Mouse (Mus musculus) NIH3T3 (cell line): Measurements from ENCODE around the gene Arl4c.

Experiments
- DNase-seq: peaks from one replicate; pipeline ENCODE4 v3.0.0-alpha.2; 2012; ENCODE audit warnings: low read depth

Arl4c gene

DNA sequence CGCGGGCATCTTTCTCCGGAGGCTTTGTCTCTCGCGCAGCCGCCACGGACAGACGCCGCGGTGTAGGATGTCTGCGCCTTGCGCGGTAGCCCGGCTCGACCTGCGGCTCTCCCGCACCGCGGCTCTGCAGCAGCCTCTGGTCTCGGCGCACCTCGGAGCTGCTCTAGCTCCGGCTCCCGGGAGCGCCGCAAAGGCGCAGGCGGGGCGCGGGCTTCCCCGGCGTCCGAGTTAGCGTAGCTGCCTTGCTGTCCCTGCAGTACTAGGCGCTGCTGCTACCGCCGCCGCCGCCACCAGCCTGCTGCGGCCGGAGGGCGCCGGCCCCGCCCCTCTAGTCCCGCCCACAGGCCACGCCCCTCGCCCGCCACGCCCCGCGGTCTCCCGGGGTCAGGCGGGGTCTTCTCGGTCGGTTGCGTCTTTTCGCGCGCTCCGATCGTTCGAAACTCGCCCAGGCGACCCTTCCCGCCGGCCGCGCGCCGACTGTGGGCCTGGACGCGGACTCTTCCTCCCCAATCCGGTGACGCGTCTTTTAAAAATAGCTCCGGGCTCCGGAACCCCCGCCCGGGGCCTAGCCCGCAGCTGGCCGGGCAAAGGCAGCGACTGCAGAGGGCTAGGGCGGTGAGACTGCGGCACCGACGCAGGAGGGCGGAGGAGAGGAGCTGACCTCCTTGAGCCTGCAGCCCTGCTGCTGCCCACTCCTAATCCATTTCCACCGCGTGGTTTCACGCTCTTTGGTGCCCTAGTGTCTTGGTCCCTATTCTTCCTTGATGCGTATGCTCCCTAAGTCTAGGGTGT, at the start of gene Arl4c:
Gene Arl4c (minus strand): TSS at position 352 of the 792 bp plus-strand sequence.
- DNase-seq: peak; percentile 84

DNA sequence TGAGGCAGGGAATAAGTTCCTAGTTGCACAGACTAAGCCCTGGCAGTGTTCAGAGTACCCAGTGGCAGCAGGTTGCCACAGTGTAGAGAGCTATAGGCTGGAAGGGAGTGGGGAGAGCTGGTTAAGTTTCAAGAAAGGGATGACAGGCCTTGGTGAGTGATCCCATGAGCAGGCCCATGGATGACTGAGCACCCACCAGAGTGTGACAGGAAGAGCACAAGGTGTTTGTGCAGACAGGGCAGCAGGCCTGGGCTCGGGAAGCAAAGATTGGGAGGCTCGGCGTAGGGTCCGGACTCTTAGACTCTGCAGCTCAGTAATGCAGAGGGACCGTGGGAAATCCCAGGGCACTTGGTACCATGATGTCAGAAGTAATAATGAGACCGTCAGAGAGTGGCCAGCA, 49.3 kb upstream of the Arl4c start:
- no peak for DNase-seq

DNA sequence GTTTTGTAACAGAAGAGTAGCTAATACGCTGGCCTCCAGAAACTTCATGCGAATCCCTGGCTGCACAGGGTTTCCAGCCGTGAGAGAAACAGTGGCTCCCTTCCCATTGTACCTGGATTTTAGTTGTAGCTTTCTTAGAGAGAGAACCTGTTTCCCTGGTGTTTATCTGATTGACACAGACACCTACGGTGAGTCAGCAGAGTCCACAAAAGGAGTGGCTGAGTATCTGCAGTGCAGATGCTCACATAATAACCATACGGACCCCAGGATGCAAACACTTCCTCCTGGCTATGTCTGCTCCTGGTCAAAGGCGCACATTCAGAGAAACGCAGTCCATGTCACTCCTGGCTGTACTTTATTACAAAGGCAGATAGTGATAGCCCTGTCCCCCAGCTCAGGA, 48.6 kb upstream of the Arl4c start:
- no peak for DNase-seq

DNA sequence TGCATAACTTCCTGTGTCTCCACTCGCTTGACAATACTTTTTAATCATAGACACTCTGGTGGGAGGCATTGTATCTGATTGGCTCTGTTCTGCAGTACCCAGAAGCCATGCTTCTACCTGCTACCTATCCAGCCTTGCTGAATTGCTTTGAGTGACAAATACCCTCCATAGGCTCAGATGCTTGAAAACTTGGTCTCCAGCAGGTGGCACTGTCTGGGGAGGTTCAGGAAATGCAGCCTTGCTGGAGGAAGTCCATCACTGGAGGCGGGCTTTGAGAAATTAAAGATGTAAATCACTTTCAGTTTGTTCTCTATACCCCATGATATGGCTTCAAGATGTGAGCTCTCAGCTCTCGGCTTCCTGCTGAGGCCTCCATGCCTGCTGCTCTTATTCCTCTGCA, 48.1 kb upstream of the Arl4c start:
- peak; percentile 74 for DNase-seq

DNA sequence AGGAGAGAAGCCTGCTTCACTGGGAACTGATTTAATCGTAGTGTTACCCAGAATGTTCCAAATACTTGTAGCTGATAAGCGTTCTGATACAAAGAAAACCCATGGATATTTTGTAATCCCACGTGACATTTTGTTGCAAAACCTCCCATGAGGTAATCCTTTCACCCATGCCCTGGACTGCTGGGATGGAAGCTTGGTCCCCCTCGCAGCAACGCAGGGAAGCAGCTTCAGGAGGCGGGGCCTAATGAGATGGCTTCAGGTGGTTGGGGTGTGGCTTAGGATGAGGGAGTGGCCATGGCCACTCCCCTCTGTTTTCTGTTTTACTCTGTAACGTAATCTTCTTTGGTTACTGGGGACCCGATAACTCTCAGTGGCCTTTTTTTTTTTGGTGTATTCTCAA, 47.1 kb upstream of the Arl4c start:
- no peak for DNase-seq

DNA sequence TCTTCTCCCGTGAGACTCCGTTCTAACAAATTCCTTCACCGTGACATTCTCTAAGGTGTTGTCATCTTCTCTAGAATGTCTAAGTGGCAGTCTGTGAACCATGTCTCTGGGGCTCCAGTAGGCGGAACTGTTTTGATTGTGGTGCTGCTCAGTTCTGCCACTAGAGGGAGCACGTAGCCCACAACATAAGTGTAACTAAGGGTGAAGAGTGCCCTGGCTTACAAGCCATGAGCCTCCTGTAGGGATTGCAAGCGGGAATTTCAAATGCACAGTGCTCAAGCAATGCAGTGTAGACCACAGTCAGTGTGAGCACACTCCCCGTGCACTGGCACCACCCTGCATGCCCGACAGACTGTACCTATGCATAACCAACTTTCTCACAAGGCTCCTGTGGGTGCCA, 43.2 kb upstream of the Arl4c start:
- DNase-seq: peak; percentile 81

DNA sequence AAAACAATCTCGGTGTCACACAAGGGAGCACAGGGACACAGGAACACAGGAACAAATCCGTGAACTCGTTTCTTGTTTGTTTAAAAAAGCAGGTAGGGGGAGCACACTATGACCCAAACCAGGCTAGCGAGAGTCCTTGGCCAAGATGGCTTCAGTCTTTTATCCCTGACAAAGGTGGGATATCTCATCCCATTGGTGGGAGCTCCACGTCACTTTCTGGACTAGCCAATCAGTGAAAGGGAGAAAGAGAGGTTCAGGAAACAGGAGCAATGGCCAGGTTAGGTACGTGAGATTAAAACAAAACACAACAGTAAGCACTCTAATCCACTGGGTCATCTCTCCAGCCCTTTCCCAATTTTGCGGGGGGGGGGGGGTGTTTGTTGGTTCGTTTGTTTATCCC, 42.2 kb upstream of the Arl4c start:
- no peak for DNase-seq

DNA sequence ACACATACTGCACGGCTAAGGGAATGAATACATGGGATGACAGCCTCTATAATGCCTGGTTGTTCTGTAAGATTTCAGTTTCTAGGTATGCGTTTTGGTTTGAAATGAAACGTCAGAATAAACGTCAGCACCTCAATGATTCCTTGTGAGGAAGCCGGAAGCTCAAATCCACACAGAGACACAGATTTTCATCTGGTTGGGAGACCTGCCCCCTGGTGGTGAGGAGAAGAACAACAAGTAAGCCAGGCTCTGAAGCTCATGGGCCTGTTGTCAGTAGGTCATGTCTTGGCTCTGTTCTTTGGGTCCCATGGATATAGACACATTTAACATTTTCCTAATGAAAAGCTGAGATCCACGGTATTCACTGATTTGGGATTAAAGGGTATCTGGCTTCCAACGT, 40.4 kb upstream of the Arl4c start:
- DNase-seq: peak; percentile 73

DNA sequence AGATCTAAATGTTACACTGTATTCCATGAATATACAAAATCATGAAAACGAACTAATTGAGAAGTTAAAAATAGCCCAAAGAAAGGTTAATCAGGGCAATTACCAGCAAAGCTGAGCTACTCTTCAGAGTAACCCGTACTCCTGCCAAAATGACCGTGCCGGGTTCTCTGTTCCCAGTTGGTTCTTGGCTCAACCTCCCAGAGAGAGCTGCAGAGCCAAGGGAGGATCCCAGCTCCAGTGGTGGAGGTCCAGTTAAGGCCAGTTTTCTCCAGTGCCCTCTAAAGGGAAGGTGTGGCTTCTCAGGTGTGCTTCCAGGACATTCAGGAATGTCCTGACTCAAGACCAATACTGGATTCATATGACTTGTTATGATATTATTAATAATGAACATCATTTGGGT, 37.5 kb upstream of the Arl4c start:
- no peak for DNase-seq

DNA sequence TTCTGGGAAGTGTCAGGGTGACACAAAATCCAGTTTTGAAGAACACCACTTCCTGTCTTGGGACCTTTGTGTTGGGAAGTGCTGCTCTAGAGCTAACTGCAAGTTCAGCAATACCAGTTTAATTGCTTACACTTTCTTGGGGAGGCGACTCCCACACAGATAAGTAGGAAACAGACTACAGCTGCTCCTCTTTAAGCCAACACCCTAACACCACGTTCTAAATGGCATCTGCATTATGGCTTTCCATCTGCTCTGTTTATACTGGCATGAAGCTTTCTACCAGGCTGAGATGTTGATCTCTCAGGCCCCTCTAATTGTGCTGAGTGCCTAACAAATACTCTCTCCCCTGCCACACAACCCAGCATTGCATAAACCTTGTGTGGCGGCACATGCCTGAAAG, 36.9 kb upstream of the Arl4c start:
- DNase-seq: no peak

DNA sequence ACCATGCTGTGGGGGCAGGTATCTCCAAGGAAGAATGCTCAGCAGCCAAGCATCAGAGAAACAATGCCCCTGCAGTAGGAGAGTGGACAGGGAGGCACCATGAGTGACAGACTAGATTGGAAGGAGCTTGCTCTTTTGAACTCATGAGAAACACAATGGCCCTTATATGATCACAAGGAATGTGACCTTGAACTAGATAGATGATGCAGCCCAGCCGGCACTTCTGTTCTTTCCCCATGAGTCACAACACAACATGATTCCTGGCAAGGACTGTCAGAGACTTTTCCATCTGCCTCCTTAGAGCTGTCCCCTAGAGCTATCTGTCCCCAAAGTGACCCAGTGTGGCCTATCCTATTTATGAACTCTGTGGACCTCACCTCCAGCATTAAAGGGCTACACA, 27.5 kb upstream of the Arl4c start:
- DNase-seq: no peak

DNA sequence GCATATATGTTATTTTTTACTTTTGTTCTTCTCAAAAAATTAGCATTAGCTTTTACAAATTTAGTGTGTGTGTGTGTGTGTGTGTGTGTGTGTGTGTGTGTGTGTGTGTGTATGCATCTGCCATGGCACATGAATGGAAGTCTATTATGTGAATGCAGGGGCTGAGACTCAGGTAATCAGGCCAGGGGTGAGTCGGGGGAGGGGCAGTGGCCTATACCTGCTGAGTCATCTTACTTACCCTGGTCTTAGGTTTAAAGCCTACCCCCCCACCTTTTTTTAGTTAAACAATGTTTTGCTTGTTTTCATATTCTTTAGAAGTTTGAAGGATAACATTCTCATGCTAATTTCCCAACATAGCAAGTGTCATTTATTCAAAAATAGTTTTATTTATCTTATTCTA, 25.3 kb upstream of the Arl4c start:
- DNase-seq: no peak

DNA sequence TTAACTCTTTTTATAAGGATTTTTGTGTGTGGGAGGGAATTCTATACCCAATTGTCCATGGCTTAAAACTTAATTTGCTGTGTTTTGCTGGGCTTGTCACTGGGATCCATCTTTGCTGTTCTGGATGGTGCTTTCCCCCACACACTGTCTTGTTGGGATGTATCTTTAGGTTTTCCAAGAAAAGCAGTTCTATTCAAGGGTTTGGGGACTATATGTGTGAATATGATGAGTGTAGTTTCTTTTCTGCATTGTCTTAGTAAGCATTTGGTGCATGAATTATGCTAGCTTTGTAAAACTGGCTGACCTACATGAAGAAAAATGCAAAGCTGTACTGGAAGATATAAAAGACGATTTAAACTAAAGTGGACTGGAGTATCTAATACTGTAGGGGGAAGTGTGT, 23.7 kb upstream of the Arl4c start:
- no peak for DNase-seq

DNA sequence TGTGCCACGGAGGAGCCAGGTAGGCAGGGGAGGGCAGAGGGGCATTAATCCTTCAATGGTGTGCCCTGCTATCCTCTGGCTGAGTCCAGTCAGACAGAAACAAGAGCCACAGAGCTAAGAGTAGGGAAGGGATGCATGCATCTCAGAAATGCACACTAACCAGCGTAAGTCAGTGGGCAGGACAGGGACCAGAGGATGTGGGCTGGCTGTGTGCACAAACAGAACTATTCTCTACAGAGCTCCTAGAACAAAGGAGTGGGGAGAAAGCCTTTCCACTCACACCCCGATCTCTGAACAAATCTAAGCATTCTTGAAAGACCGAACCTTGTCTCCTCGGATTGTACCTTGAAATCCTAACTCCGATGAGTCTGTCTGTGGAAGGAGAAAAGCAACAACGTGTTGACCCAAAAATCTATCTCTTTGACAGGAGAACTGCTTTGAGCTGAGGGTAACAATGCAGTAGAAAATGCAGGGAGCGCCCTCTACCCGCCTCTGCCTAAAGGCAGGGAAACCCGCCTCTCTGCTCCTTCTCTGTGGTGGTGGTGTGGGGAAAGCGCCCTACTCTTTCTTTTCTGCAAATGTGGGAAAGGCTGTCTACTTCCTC, 18.7 kb upstream of the Arl4c start:
- no peak for DNase-seq

DNA sequence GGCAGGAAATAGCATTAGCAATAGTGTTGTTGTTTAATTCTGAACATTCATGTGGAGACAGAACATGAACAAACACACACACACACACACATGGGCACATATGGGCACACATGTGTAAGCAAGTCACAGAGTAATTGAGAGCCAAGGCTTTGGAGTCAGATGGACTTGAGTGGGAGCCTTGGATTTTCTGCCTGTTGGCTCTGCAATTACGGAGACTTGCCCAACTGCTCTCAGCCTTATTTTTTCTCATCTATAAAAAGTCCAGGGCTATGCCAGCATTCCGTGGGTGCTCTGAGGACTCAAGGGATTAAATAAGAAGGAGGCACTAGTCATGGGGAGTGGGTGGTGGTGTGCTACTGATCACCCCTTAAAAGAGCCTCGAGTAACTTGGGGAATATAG, 16.5 kb upstream of the Arl4c start:
- no peak for DNase-seq

DNA sequence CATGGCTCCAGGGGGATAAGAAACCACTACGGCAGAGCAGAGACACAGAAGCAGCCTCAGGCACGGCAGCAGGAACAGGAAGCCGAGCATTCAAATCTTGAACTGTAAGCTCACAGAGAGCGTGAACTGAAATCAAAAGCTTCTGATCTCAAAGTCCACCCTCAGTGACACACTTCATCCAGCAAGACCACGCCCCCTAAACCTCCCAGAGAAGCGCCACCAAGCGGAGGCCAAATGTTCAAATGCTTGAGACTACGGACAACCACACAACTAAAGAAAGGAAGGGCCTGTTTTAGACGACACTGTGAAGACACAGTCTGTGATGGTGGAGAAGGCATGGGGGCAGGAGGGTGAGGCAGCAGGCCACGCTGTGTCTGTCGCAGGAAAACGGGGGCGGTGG, 15.7 kb upstream of the Arl4c start:
- DNase-seq: no peak

DNA sequence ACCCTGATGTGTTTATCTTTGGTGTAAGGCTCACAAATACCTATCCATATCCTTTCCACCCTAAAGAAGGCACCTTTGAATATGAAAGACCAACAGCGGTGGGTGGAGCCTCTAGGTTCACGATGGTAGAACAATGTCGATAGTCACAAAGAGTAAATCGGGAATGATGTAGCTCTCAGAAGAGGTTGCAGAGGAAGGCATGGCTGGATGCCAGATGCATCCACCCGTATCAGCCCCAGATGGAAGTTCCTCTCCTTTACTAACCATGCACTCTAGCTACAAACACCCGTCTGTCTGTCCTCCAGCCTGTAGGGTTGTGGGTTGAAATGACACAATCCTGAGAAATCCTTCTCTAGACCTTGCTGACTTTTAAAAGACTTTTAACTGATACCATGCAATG, 10.0 kb upstream of the Arl4c start:
- DNase-seq: no peak

DNA sequence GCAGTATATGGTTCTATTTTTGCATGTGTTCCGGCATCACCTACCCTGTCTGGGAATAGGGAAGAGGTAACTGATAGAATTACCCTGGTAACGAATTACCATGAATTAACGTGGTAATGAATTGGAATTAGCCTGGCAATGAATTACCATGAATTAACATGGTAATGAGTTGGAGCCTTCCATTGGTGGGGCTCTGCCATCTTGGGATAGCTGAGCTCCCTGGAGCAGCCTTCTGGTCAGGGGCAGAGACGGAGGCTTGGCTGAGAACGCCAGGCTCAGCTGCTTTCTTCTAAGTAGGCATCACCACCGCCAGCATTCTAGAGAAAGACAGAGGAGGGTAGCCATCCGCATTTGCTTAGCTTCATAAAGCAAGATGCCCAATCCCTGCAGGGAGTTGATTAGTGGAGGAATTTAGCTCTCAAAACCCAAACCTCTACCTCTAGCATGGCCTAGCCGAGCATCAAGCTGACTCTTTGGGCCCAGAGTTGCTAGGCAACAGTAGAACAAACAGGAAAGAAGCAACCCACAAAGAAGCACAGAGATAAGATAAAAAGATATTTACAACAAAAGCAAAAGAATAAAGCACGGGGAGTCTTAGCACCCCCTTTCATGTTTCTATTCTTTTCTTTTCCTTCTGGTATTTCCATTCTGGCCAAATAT, 6.8 kb upstream of the Arl4c start:
- no peak for DNase-seq

DNA sequence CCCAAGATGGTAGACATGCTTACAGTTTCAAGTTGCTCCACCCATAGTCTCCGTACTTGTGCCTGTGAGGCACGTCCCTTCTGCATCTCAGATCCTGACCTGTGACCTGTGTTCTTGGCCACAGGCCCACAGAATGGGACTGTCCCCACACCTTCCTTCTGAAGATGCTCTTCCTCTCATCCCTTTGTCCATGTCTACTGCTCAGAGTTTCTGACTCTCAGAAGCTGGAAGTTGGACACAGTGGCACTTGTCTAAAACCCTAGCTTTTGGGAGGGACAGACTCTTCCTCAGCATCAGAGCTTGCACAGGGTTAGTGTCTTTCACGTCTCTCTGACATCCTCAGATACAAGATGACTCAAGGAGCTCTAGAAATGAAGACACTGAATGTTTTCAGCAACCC, 6.2 kb upstream of the Arl4c start:
- DNase-seq: no peak

DNA sequence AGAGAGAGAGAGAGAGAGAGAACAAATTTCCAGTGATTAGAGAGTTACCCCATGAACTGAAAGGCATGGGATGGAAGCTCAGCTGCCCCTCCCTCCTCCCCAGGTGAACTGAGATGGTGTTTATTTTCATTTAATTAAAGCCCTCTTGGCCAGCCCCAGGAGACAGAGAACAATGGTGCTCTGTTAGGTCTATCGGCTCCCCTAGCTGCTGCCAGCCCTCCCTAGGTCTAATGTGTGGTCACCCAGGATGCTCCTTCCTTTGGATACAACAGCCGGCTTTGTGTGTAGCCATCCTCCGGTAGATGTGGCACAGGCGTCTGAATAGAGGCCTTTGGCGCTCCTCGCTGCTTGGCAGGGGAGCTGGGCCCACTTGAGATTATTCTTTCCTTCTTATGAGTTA, 5.5 kb upstream of the Arl4c start:
- DNase-seq: no peak

DNA sequence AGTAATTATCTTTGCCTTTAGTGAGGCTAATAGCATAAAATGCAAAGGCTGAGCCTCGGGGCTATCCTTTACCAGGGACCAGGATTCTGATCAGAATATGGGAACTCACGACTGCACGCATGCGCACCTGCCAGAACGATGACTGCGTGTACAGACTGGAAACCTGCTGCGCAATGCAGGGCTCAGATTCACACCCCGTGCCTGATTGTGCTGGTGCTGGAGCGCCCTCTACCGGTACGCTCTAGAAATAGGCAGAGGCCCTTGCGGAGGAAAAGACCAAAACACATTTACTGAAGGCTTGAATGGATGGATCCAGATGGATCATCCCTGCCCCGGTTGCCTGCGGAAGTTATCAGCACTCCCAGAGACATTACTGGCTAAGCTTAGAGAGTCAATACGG, 3.8 kb upstream of the Arl4c start:
- DNase-seq: peak; percentile 97

DNA sequence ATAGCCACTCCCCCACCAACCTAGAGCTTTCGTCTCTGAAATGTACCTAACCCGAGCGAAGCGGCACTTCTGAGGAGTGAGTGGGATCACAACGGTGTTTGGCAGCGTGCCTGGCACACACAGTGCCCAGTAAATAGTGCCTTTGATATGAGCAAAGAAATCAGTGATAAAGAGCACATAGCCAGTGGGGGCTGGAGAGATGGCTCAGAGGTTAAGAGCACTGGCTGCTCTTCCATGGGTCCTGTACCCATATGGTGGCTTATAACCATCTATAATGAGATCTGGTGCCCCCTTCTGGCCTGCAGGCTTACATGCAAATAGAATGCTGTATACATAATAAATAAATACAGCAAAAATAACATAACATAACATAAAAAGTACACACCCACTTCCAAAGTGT, 3.0 kb upstream of the Arl4c start:
- peak; percentile 59 for DNase-seq
